Mouse (Mus musculus) erythroid progenitor cell, adult 5-6 weeks (primary cell): ENCODE measurements around the gene Serping1. TPM values are rescaled to one million over a fixed set of nuclear protein-coding genes. Genes with fewer than 3 reads are reported as not detected.

Source experiments
- ATAC-seq: replicated peaks from 2 replicates; pipeline ENCODE4 v1.8.0; 2016; ENCODE audit warnings: moderate number of reproducible peaks, mild to moderate bottlenecking, moderate TSS enrichment, inconsistent platforms; ENCODE audit not compliant: poor library complexity, low FRiP score, severe bottlenecking
- total RNA-seq, 2 experiments: library from RNA; stranded (forward) in 1 of 2; stranded (reverse) in 1 of 2; fragments of 150-400 nt in 1 of 2; fragments of 186-747, 209-891 nt in 1 of 2; gene quantifications; 2 replicates each; pipeline versions ENCODE4 v1.2.3 to v1.2.4; 2015 to 2017; ENCODE audit warnings: low replicate concordance in 2 of 2

The Serping1 gene
- total RNA-seq, 2 experiments from 2014 or later: 3.8 to 12.6 TPM

GRCm38 (mm10) chr2:84783840-84784566, 8.8 kb upstream of the Serping1 start:
- ATAC-seq: 0 out of 2 replicates have a peak, but pooled peaks have one; percentile 30

GRCm38 (mm10) chr2:84783315-84783714, 8.1 kb upstream of the Serping1 start:
- no peak for ATAC-seq

GRCm38 (mm10) chr2:84779210-84779609, 4.0 kb upstream of the Serping1 start:
- peak; percentile 71; the same call in 1 of the 2 replicates for ATAC-seq

- ATAC-seq: no peak
These were observed 2.5 kb upstream of the Serping1 start for GRCm38 (mm10) chr2:84777706-84778105.

GRCm38 (mm10) chr2:84775665-84776064, 421 bp upstream of the Serping1 start:
- no peak for ATAC-seq

- no peak for ATAC-seq
These were observed 493 bp downstream of the Serping1 start for GRCm38 (mm10) chr2:84774751-84775150.

- no peak for ATAC-seq
These were observed 2.0 kb downstream of the Serping1 start for GRCm38 (mm10) chr2:84773195-84773594.

GRCm38 (mm10) chr2:84772454-84772853, 2.8 kb downstream of the Serping1 start:
- no peak for ATAC-seq

GRCm38 (mm10) chr2:84770501-84770900, 4.7 kb downstream of the Serping1 start:
- ATAC-seq: no peak

- ATAC-seq: no peak
These were observed 12.4 kb downstream of the Serping1 start for GRCm38 (mm10) chr2:84762818-84763217.

- ATAC-seq: no peak
These were observed 12.9 kb downstream of the Serping1 start for GRCm38 (mm10) chr2:84762295-84762694.

- no peak for ATAC-seq
These were observed 13.4 kb downstream of the Serping1 start for GRCm38 (mm10) chr2:84761840-84762239.

GRCm38 (mm10) chr2:84761309-84761708, 13.9 kb downstream of the Serping1 start:
- no peak for ATAC-seq

- ATAC-seq: no peak
These were observed 14.5 kb downstream of the Serping1 start for GRCm38 (mm10) chr2:84760777-84761176.

GRCm38 (mm10) chr2:84758542-84759127, 16.6 kb downstream of the Serping1 start:
- ATAC-seq: peak; percentile 87

GRCm38 (mm10) chr2:84757026-84757682, 18.1 kb downstream of the Serping1 start:
- no peak for ATAC-seq

- ATAC-seq: no peak
These were observed 19.0 kb downstream of the Serping1 start for GRCm38 (mm10) chr2:84756245-84756644.

- no peak for ATAC-seq
These were observed 25.1 kb downstream of the Serping1 start for GRCm38 (mm10) chr2:84750115-84750514.

GRCm38 (mm10) chr2:84744126-84744525, 31.1 kb downstream of the Serping1 start:
- ATAC-seq: no peak

GRCm38 (mm10) chr2:84743561-84743960, 31.7 kb downstream of the Serping1 start, which contains the start of gene Gm19426:
Gene Gm19426 (minus strand): TSS chr2:84743655.
- ATAC-seq: no peak
